Mouse (Mus musculus) liver, postnatal 0 days (tissue): Measurements from ENCODE around the gene A730061H03Rik. TPM values are rescaled to one million over a fixed set of nuclear protein-coding genes. Genes with fewer than 3 reads are reported as not detected.

Source experiments
- ATAC-seq: fragments of 200-750 bp; cut with Nextera tagmentation; 2 replicates; pipeline ENCODE4 v1.8.0; 2017; ENCODE audit warnings: mild to moderate bottlenecking, moderate library complexity
- DNase-seq: peaks from one replicate; pipeline ENCODE4 v3.0.0-alpha.2; 2016
- H3K27ac ChIP-seq: fragments of 300-500 bp; sonication (generic); 2 replicates; pipeline ENCODE4 v1.5.1; 2014; ENCODE audit warnings: antibody characterized with exemption, moderate library complexity, mild to moderate bottlenecking, low read depth
- H3K27me3 ChIP-seq: fragments of 300-500 bp; sonication (generic); 2 replicates; pipeline ENCODE4 v1.6.1; 2014; ENCODE audit warnings: low read length, control low read depth, mixed read lengths; ENCODE audit not compliant: insufficient read depth
- H3K36me3 ChIP-seq: fragments of 300-500 bp; sonication (generic); replicated peaks from 2 replicates; pipeline ENCODE4 v1.6.1; 2014; ENCODE audit warnings: mild to moderate bottlenecking, control low read depth, low read length, moderate library complexity, mixed read lengths; ENCODE audit not compliant: insufficient read depth
- H3K4me1 ChIP-seq: fragments of 300-500 bp; sonication (generic); 2 replicates; pipeline ENCODE4 v1.6.1; 2014; ENCODE audit warnings: antibody characterized with exemption, mild to moderate bottlenecking, control low read depth; ENCODE audit not compliant: insufficient read depth
- H3K4me2 ChIP-seq: fragments of 300-500 bp; sonication (generic); 2 replicates; pipeline ENCODE4 v1.6.1; 2014; ENCODE audit warnings: low read depth, mild to moderate bottlenecking, low read length, moderate library complexity, mixed read lengths
- H3K4me3 ChIP-seq: fragments of 300-500 bp; sonication (generic); 2 replicates; pipeline ENCODE4 v1.5.1; 2014; ENCODE audit warnings: low read depth, low read length
- H3K9ac ChIP-seq: fragments of 300-500 bp; sonication (generic); replicated peaks from 2 replicates; pipeline ENCODE4 v1.6.1; 2014; ENCODE audit warnings: mild to moderate bottlenecking, moderate library complexity
- H3K9me3 ChIP-seq: fragments of 300-500 bp; sonication (generic); 2 replicates; pipeline ENCODE4 v1.6.1; 2016; ENCODE audit warnings: mild to moderate bottlenecking, control low read depth, low read length, mixed read lengths
- CTCF ChIP-seq: sonication (generic); IDR thresholded peaks from 2 replicates; pipeline ENCODE4 v1.5.1; 2016; ENCODE audit warnings: antibody characterized with exemption, low read depth
- EP300 ChIP-seq: IDR thresholded peaks from 2 replicates; pipeline ENCODE4 v1.6.1; 2016; ENCODE audit warnings: antibody characterized with exemption, low read depth, mild to moderate bottlenecking
- WGBS: fragments of 180-500 bp; shearing (Covaris S2); extraction: QIAGEN DNeasy Blood & Tissue Kit; methylation state at CpG from one replicate; pipeline ENCODE4 v1.1.7; 2014; ENCODE audit not compliant: insufficient replicate concordance; 5-methylcytosine and 5-hydroxymethylcytosine counted together
- polyA plus RNA-seq: library from polyadenylated mRNA; unstranded; fragments of >200 nt; fragmentation: Nextera tagmentation; extraction: Ambion mirVana; gene quantifications from 2 replicates; pipeline ENCODE4 v1.2.1, GENCODE M21; 2015

A730061H03Rik gene
- polyA plus RNA-seq, 1 experiment from 2014 or later, result 1.4 TPM

GRCm38 (mm10) chr14:55567496-55567895, 7.3 kb upstream of the A730061H03Rik start:
- Histone ChIP-seq H3K27ac (no peak overlapping the region), H3K9me3 (no peaks in the 10 kb centered on the region), H3K36me3 (peaks cover 66% of the 10 kb centered on the region), H3K4me1 (peaks cover 3% of the 10 kb centered on the region; the same call in 1 of the 2 replicates), H3K9ac (no peak overlapping the region), H3K4me2 (no peak overlapping the region), H3K4me3 (no peak overlapping the region), H3K27me3 (no peaks in the 10 kb centered on the region)
- WGBS, result 75% methylated on average over 3 of the region's 3 CpGs
- DNase-seq (no peak), ATAC-seq (no peak)
- TF ChIP-seq EP300 (no peak), CTCF (no peak)

- Histone ChIP-seq H3K4me1 (peaks cover 17% of the 10 kb centered on the region), H3K36me3 (peaks cover 66% of the 10 kb centered on the region), H3K4me3 (no peak overlapping the region), H3K27me3 (no peaks in the 10 kb centered on the region), H3K9ac (no peak overlapping the region), H3K27ac (no peak overlapping the region), H3K9me3 (no peaks in the 10 kb centered on the region), H3K4me2 (no peak overlapping the region)
- DNase-seq, result no peak
- WGBS, result 78% methylated on average over 3 of the region's 3 CpGs
- no peak for ATAC-seq
- TF ChIP-seq CTCF, result peak; percentile 43
- TF ChIP-seq EP300, result no peak
These were observed 5.5 kb upstream of the A730061H03Rik start for GRCm38 (mm10) chr14:55565748-55566147.

GRCm38 (mm10) chr14:55563249-55563648, 3.0 kb upstream of the A730061H03Rik start:
- peaks cover 26% of the 10 kb centered on the region for H3K4me1 ChIP-seq
- no peaks in the 10 kb centered on the region for H3K9me3 ChIP-seq
- no peak overlapping the region for H3K27ac ChIP-seq
- ATAC-seq (no peak), DNase-seq (no peak)
- no peak for TF ChIP-seq CTCF
- no peak for TF ChIP-seq EP300
- H3K4me3 ChIP-seq, result no peak overlapping the region
- H3K4me2 ChIP-seq, result no peak overlapping the region
- no peak overlapping the region for H3K9ac ChIP-seq
- H3K27me3 ChIP-seq, result no peaks in the 10 kb centered on the region
- WGBS, result 93% methylated on average over 11 of the region's 11 CpGs
- peaks cover 50% of the 10 kb centered on the region for H3K36me3 ChIP-seq

GRCm38 (mm10) chr14:55561860-55562259, 1.7 kb upstream of the A730061H03Rik start:
- no peak for TF ChIP-seq EP300
- no peak for TF ChIP-seq CTCF
- H3K27ac ChIP-seq, result peak overlapping the region; percentile 87
- H3K4me2 ChIP-seq, result peak overlapping the region; percentile 73
- peak overlapping the region; percentile 62; the same call in 1 of the 2 replicates for H3K9ac ChIP-seq
- 85% methylated on average over 10 of the region's 10 CpGs for WGBS
- H3K9me3 ChIP-seq, result no peaks in the 10 kb centered on the region
- H3K27me3 ChIP-seq, result no peaks in the 10 kb centered on the region
- DNase-seq, result no peak
- H3K4me3 ChIP-seq, result peak overlapping the region; percentile 65
- no peak for ATAC-seq
- H3K4me1 ChIP-seq, result peaks cover 37% of the 10 kb centered on the region
- H3K36me3 ChIP-seq, result peaks cover 42% of the 10 kb centered on the region

GRCm38 (mm10) chr14:55559799-55560201, 406 bp downstream of the A730061H03Rik start, which contains the start of gene Dcaf11:
TSS of gene Dcaf11 (plus strand) at chr14:55560006.
- peak; percentile 68 for TF ChIP-seq EP300
- peak; percentile 54 for TF ChIP-seq CTCF
- Histone ChIP-seq H3K36me3 (peaks cover 22% of the 10 kb centered on the region), H3K9ac (peak within 1 kb of the TSS; percentile 87), H3K4me3 (peak within 1 kb of the TSS; percentile 65), H3K27me3 (no peaks in the 10 kb centered on the region), H3K27ac (peak within 1 kb of the TSS; percentile 99), H3K4me2 (peak within 1 kb of the TSS; percentile 73), H3K4me1 (peaks cover 43% of the 10 kb centered on the region), H3K9me3 (no peaks in the 10 kb centered on the region)
- DNase-seq (peak; percentile 93), ATAC-seq (peak; percentile 79)
- WGBS, result under 1% methylated on average over 27 of the region's 27 CpGs

- H3K36me3 ChIP-seq, result peaks cover 13% of the 10 kb centered on the region
- no peaks in the 10 kb centered on the region for H3K27me3 ChIP-seq
- ATAC-seq (no peak), DNase-seq (no peak)
- H3K27ac ChIP-seq, result peak overlapping the region; percentile 99
- H3K9ac ChIP-seq, result peak overlapping the region; percentile 87
- H3K9me3 ChIP-seq, result no peaks in the 10 kb centered on the region
- TF ChIP-seq EP300 (peak; percentile 96), CTCF (peak; percentile 35)
- peaks cover 43% of the 10 kb centered on the region for H3K4me1 ChIP-seq
- 39% methylated on average over 6 of the region's 6 CpGs for WGBS
- peak overlapping the region; percentile 65 for H3K4me3 ChIP-seq
- H3K4me2 ChIP-seq, result peak overlapping the region; percentile 73
These were observed 1.3 kb downstream of the A730061H03Rik start for GRCm38 (mm10) chr14:55558740-55559448.
